ENCODE assay signal across 25 mouse cellular contexts in genomic region chr10:100044153-100044552, GRCm38 (mm10).
"Had no signal": no experiment of that assay in that cellular context is flagged by ENCODE, and none has a peak within 500 bp of the region (broad histone marks: within the 10 kb centered on the region; RNA-seq: fewer than 3 reads in every experiment).

No protein-coding gene starts in this region.

- H3K4me3 ChIP-seq: gastrocnemius, adult 2 months; heart, embryonic 13.5 days; heart, embryonic 15.5 days; kidney, embryonic 15.5 days; limb, embryonic 13.5 days; limb, embryonic 15.5 days; liver, embryonic 12.5 days had no signal

- H3K27ac ChIP-seq: gastrocnemius, adult 2 months; heart, embryonic 13.5 days; heart, embryonic 15.5 days; hindbrain, embryonic 14.5 days; kidney, embryonic 15.5 days; kidney, postnatal 0 days; limb, embryonic 13.5 days; limb, embryonic 15.5 days; liver, embryonic 12.5 days had no signal

- H3K4me2 ChIP-seq: heart, embryonic 11.5 days; heart, embryonic 13.5 days; heart, embryonic 15.5 days; hindbrain, embryonic 14.5 days; kidney, embryonic 15.5 days; limb, embryonic 13.5 days; limb, embryonic 15.5 days; liver, embryonic 12.5 days had no signal

- H3K4me1 ChIP-seq: liver, embryonic 12.5 days had no signal

- H3K9me3 ChIP-seq: heart, embryonic 13.5 days; heart, embryonic 15.5 days; kidney, embryonic 15.5 days; limb, embryonic 13.5 days; limb, embryonic 15.5 days; liver, embryonic 12.5 days had no signal

- H3K9ac ChIP-seq: heart, embryonic 13.5 days; heart, embryonic 15.5 days; hindbrain, embryonic 14.5 days; kidney, embryonic 15.5 days; limb, embryonic 13.5 days; limb, embryonic 15.5 days; liver, embryonic 12.5 days had no signal

- DNase-seq: gastrocnemius, adult 2 months; gastrocnemius, postnatal 10 days; gastrocnemius, postnatal 25 days; heart, adult 18-20 months; heart, postnatal 14 days; heart, postnatal 36 days; kidney, adult 11 months; kidney, adult 2 months; kidney, adult 9 months; kidney, postnatal 14 days; kidney, postnatal 36 days; layer of hippocampus, adult 9-11 months; layer of hippocampus, postnatal 36 days; left cerebral cortex, postnatal 4 days had no signal

- ATAC-seq: hindbrain, embryonic 16.5 days; inflammation-experienced regulatory T-cells, adult 6 months; liver, embryonic 12.5 days had no signal

- H3K27me3 ChIP-seq: heart, embryonic 13.5 days; heart, embryonic 15.5 days; limb, embryonic 13.5 days; limb, embryonic 15.5 days; liver, embryonic 12.5 days had no signal

- H3K36me3 ChIP-seq: heart, embryonic 13.5 days; heart, embryonic 15.5 days; kidney, embryonic 15.5 days; limb, embryonic 13.5 days; limb, embryonic 15.5 days; liver, embryonic 12.5 days had no signal
